Mouse (Mus musculus): Measurements from ENCODE around the gene Cemip.
A peak's percentile ranks its signal among the peaks of the same experiment; 100 is the strongest.
"Not testable (repeated sequence)": the region's sequence is repeated elsewhere in the genome, so short reads cannot be mapped to it uniquely, and the experiment has no call there.

Gene Cemip

GRCm38 (mm10) chr7:83894348-83894747 lies 192.0 kb downstream of the Cemip start:
- DNase-seq (ENCODE audit: low read depth, low spot score): no peak

- no peak for DNase-seq (ENCODE audit: low read depth, low spot score)
These were observed 194.0 kb downstream of the Cemip start for GRCm38 (mm10) chr7:83892333-83892669.

- DNase-seq (ENCODE audit: low read depth, low spot score): peak; percentile 97
These were observed 194.6 kb downstream of the Cemip start for GRCm38 (mm10) chr7:83891433-83892332.

GRCm38 (mm10) chr7:83889946-83890345 lies 196.4 kb downstream of the Cemip start:
- DNase-seq (ENCODE audit: low read depth, low spot score): not testable (repeated sequence)

GRCm38 (mm10) chr7:83889383-83889782 lies 196.9 kb downstream of the Cemip start:
- DNase-seq (ENCODE audit: low read depth, low spot score): no peak

- no peak for DNase-seq (ENCODE audit: low read depth, low spot score)
These were observed 199.8 kb downstream of the Cemip start for GRCm38 (mm10) chr7:83886366-83887129.

- no peak for DNase-seq (ENCODE audit: low read depth, low spot score)
These were observed 200.5 kb downstream of the Cemip start for GRCm38 (mm10) chr7:83885835-83886234.

- no peak for DNase-seq (ENCODE audit: low read depth, low spot score)
These were observed 201.3 kb downstream of the Cemip start for GRCm38 (mm10) chr7:83884921-83885532.

- DNase-seq (ENCODE audit: low read depth, low spot score): peak; percentile 86
These were observed 202.2 kb downstream of the Cemip start, which contains the start of the genes Tlnrd1 and Mesd for GRCm38 (mm10) chr7:83884021-83884658. TSS of gene Tlnrd1 (minus strand) at chr7:83884305. TSS of gene Mesd (plus strand) at chr7:83884466.

- no peak for DNase-seq (ENCODE audit: low read depth, low spot score)
These were observed 202.9 kb downstream of the Cemip start for GRCm38 (mm10) chr7:83883276-83884020.
